Mouse (Mus musculus): Measurements from ENCODE around the gene Hs3st4.

Hs3st4 gene

GRCm38 (mm10) chr7:123982461-123983038 lies at the start of gene Hs3st4:
TSS of gene Hs3st4 (plus strand) at chr7:123982869.
- DNase-seq: no peak

DNA sequence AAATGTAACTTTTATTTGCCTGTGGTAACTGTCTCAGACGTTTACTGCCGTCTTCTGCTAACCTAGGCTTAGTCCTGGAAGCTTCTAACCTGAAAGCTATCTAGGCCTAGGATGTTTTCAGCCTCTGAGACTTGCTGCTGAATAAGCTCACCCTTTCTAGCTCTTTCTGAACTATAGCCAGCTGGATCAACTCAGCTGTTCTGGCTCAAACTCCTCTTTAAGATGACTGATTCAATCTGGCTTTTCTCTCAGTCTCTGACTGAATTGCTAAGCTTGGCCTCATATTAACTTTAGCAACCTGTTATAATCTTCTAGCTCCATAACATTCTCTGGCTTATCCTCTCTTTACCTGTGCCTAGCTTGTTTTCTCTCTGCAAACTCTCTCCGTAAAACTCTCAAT lies 35.8 kb upstream of the Hs3st4 start:
- no peak for DNase-seq

DNA sequence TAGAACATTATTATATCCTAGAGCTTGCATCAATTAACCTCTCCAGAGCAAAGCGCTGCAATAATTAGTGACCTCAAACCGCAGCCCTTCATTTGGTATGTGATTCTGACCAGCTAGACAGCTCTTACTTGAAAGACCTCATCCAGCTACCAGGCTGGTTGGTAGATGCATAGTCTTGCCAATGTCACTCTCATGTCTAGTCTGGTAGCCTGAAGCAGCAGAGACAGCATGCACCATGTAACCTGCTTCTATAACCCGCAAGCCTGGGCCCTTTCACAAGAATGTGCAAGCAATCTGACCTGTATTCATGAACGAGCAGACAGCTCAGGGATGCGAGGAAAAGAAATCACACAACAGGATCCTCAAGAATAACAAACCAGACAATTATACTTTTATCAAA lies 19.6 kb upstream of the Hs3st4 start:
- no peak for DNase-seq

- no peak for DNase-seq
These were observed 18.0 kb upstream of the Hs3st4 start for GRCm38 (mm10) chr7:123964559-123965142.

GRCm38 (mm10) chr7:123965515-123965914 lies 17.2 kb upstream of the Hs3st4 start:
- DNase-seq: no peak

GRCm38 (mm10) chr7:123975441-123975840 lies 7.2 kb upstream of the Hs3st4 start:
- DNase-seq: no peak

DNA sequence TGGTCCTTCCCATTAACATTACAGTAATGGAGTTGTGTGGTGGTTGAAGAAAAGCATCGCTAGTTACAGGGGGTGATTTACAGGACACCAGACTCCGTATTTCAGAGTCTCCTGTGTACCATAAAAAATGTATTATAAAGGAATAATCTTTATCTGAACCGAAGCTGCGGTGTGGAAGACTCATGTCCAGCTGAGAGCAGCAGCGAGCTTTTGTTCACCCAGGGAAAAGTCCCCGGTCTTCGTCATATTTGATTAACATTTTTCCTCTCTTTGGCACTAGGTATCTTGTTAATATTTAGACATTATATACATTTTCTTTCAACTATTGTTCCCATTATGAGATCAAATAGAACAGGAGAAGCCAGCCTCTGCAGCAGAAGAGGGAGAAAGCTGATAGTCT lies 1.2 kb upstream of the Hs3st4 start:
- no peak for DNase-seq

GRCm38 (mm10) chr7:123982010-123982409 lies 659 bp upstream of the Hs3st4 start:
- no peak for DNase-seq

GRCm38 (mm10) chr7:123983177-123984046 lies 743 bp downstream of the Hs3st4 start:
- DNase-seq: no peak

DNA sequence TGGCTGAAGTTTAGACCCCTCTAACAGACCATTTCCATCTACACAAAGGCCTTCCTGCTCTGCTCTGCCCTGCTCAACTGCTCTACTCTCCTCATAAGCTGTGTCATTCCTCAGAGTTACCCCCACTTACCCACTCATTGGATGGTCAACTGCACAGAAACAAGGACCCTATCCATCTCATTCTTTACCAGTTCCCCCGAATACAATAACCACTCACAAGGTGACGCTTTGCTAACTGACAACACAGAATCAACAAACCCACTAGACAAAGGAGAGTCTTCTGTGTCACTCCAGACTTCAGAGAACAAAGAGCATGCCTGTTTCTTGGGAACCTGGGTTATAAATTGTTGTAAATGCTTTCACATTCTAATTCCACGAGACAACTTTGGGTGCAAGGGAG lies 9.5 kb downstream of the Hs3st4 start:
- DNase-seq: no peak

DNA sequence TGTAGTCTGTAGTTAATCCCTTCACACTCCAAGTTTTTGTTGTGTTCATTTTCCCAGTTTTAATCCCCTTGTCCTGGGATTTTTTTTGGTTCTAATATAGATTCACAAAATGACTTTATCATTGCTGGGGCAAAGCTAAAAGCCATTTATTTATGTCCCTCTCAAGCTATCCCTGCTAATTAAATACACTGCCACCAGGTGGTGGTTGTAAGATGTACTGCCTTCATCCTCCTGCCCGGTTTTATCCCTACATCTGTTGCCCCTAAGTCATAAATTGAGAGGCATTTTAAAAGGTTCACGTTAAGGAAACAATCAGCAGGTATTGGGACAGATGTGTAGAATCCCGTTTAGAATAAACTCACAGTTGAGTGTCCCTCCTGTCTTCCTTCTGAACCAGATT lies 14.6 kb downstream of the Hs3st4 start:
- DNase-seq: no peak

- DNase-seq: no peak
These were observed 15.9 kb downstream of the Hs3st4 start for GRCm38 (mm10) chr7:123998601-123999000.

DNA sequence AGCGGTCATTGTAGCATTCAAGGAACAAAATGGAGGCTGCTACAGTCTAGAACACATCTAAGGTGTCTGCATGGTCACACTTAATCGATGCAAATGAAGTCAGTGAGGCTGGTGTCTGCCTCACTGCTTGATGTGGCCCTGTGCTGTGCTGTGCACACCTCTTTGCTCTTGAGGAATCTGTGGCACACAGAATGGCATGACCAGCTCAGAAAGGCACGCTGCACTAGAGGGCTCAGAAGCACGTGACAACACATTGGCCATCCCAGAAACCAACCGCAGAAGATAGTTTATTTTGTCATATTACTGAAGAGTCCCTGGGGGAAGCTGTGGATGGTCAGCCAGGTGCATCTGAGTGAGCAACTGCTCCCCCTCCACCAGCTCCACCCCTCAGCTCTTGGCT lies 44.2 kb downstream of the Hs3st4 start:
- DNase-seq: no peak

- no peak for DNase-seq
These were observed 49.6 kb downstream of the Hs3st4 start for GRCm38 (mm10) chr7:124032236-124032635.

- DNase-seq: no peak
These were observed 50.7 kb downstream of the Hs3st4 start for GRCm38 (mm10) chr7:124033332-124033731.

GRCm38 (mm10) chr7:124037281-124037700 lies 54.6 kb downstream of the Hs3st4 start:
- DNase-seq: no peak

GRCm38 (mm10) chr7:124039142-124039541 lies 56.5 kb downstream of the Hs3st4 start:
- no peak for DNase-seq

DNA sequence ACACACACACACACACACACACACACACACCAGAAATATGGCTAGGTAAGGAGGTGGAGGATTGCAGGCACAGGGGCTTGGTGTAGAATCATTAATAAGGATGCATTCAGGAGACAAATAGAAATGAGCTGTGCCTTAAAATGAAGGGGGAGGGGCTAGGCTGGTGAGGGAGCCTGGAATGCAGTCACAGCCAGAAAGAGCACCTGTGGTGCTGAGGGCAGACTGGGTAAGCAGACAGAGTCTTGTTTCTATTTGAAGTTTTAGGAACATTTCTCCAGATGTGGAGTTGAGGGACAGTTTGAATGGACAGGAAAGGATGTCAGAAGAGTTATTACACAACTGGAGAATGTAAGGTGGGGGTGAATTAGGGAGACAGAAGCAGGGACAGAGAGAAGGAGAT lies 64.7 kb downstream of the Hs3st4 start:
- DNase-seq: no peak

GRCm38 (mm10) chr7:124048971-124049370 lies 66.3 kb downstream of the Hs3st4 start:
- no peak for DNase-seq

DNA sequence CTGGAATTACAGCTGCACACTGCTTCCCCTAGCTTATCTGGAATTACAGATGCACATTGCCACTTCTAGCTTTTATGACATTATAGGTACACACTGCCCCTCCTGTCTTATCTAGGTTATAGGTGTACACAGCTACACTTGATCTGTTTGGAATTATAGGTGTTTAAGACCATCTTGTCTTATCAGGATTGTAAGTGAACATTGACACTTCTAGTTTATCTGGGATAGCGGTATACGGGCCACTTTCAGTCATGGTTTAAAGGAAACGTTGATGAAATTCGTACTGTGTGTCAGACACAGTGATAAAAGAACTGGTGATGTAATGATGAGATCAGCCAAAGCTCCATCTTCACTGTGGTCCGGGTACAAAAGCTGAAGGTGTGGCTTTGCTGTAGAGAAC lies 67.8 kb downstream of the Hs3st4 start:
- DNase-seq: no peak

DNA sequence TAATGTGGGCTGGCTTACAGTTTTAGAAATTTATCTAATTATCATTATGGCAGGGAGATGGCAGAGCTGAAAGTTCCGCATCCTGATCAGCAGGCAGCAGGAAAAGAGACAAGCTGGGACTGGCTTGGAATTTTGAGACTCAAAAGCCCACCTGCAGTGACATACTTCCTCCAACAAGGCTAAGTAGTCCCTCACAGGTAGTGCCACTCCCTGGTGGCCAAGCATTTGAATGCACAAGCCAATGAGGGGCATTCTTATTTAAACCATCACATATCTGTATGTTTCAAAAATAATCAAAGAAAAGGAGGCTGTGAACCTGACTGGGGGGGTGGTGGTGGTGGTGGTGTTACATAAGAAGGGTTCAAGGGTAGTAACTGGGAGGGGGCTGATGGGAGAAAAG lies 101.1 kb downstream of the Hs3st4 start:
- no peak for DNase-seq

DNA sequence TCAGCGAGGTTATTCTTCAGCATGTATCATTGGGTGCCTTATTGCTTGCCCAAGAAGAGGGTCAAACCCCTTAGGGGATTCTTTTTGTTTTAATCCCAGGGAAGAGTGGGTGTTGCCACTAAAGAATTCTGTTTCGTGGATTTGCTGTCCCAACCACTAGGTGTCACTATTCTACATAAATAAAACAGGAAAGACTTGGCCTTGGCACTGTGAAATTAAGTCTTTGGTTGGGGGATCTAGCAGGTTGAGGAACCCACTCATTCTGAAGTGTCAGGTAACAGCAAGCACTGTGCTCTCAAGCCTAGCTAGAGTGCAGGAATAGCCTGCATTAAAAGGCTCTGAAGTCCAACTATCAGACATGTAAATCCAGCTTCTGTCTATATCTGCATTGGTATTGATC lies 146.3 kb downstream of the Hs3st4 start:
- no peak for DNase-seq

DNA sequence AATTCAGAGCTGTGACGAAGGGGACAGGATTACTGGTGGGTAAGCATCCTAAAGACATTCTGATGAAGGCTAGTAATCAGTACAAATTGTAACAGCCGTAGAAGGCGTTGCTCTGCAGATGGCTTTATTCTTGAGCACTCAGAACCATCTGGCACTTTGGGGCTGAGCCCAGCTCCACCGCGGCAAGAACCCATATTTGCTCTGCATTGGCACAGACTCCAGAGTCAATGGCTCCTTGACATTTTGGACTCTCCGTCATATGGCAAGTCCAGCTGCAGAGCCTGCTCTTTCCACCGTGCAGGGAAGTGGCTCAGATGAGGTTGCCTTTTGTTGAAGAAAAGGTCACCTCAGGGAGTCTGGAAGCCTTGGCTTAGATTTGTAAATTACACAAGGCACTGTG lies 148.6 kb downstream of the Hs3st4 start:
- no peak for DNase-seq

- DNase-seq: no peak
These were observed 153.5 kb downstream of the Hs3st4 start for GRCm38 (mm10) chr7:124136133-124136532.
